Comparison of ENCODE assay signal across 25 mouse cellular contexts in genomic region chr17:87199134-87199533, GRCm38 (mm10).
"Had no signal": no experiment of that assay in that cellular context is flagged by ENCODE, and none has a peak within 500 bp of the region (broad histone marks: within the 10 kb centered on the region; RNA-seq: fewer than 3 reads in every experiment).

No protein-coding gene starts in this region.

- H3K36me3 ChIP-seq: heart, embryonic 13.5 days; heart, embryonic 15.5 days; hindbrain, embryonic 10.5 days; hindbrain, embryonic 12.5 days; intestine, embryonic 15.5 days; limb, embryonic 10.5 days; limb, embryonic 12.5 days had no signal

- H3K27me3 ChIP-seq: heart, embryonic 13.5 days; heart, embryonic 15.5 days; hindbrain, embryonic 12.5 days; intestine, embryonic 15.5 days; limb, embryonic 12.5 days had no signal

- H3K4me3 ChIP-seq: gastrocnemius, adult 2 months; heart, embryonic 13.5 days; heart, embryonic 15.5 days; hindbrain, embryonic 10.5 days; hindbrain, embryonic 12.5 days; intestine, embryonic 15.5 days; layer of hippocampus, adult 2 months; left cerebral cortex, adult 2 months; limb, embryonic 10.5 days; limb, embryonic 12.5 days had no signal

- H3K27ac ChIP-seq: gastrocnemius, adult 2 months; heart, embryonic 13.5 days; heart, embryonic 15.5 days; hindbrain, embryonic 12.5 days; hindbrain, embryonic 14.5 days; intestine, embryonic 15.5 days; layer of hippocampus, adult 2 months; left cerebral cortex, adult 2 months; limb, embryonic 10.5 days; limb, embryonic 12.5 days had no signal

- DNase-seq: gastrocnemius, adult 2 months; gastrocnemius, postnatal 10 days; gastrocnemius, postnatal 25 days; heart, adult 18-20 months; heart, postnatal 4 days; kidney, adult 18-20 months; kidney, adult 8-10 months; kidney, postnatal 10 days; kidney, postnatal 25 days; kidney, postnatal 4 days; liver had no signal

- H3K9ac ChIP-seq: heart, embryonic 13.5 days; heart, embryonic 15.5 days; hindbrain, embryonic 12.5 days; hindbrain, embryonic 14.5 days; intestine, embryonic 15.5 days; limb, embryonic 12.5 days had no signal

- H3K4me2 ChIP-seq: heart, embryonic 11.5 days; heart, embryonic 13.5 days; heart, embryonic 15.5 days; hindbrain, embryonic 12.5 days; hindbrain, embryonic 14.5 days; intestine, embryonic 15.5 days; limb, embryonic 12.5 days had no signal

- H3K9me3 ChIP-seq: heart, embryonic 13.5 days; heart, embryonic 15.5 days; hindbrain, embryonic 10.5 days; hindbrain, embryonic 12.5 days; intestine, embryonic 15.5 days; limb, embryonic 10.5 days; limb, embryonic 12.5 days had no signal

- ATAC-seq: hindbrain, embryonic 16.5 days; inflammation-experienced regulatory T-cells, adult 6 months; intestine, embryonic 15.5 days; intestine, postnatal 0 days had no signal
